Mouse (Mus musculus): Measurements from ENCODE around the gene Swsap1. TPM values are rescaled to one million over a fixed set of nuclear protein-coding genes. Genes with fewer than 3 reads are reported as not detected.
A peak's percentile ranks its signal among the peaks of the same experiment; 100 is the strongest.

Gene Swsap1
- total RNA-seq, 2 experiments from 2014 or later = 12.4 to 18.3 TPM

DNA sequence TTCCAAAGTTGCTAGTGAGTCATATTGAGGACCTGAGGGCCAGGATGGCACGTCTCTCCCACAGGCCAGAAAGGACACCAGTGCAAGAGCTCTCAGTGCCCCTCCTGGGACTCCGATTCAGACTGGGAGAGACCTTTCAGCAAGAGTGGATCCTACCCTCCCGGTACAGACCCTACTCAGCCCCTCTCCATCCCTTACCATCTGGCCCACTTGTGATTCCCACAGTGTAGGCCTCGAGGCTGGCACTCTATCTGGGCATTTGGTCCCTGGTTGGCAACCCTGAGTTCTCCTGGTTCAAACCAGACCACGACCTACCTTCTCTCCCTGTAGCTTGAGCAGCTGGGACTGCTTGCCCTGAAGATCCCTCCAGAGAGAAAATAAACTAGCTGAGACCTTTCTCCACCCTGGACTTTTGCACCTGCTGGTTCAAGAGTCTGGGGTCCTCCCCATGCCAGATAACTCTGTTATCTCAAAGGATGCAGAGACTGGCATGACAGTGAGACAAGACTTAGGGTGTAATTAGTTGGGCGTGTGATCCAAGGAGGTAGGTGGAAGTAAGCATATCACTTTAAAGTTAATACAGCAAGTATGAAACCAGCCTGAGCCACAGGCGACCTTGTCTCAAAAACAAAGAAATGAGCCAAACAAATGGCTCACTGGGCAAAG lies 20.0 kb upstream of the Swsap1 start:
- no peak for DNase-seq

DNA sequence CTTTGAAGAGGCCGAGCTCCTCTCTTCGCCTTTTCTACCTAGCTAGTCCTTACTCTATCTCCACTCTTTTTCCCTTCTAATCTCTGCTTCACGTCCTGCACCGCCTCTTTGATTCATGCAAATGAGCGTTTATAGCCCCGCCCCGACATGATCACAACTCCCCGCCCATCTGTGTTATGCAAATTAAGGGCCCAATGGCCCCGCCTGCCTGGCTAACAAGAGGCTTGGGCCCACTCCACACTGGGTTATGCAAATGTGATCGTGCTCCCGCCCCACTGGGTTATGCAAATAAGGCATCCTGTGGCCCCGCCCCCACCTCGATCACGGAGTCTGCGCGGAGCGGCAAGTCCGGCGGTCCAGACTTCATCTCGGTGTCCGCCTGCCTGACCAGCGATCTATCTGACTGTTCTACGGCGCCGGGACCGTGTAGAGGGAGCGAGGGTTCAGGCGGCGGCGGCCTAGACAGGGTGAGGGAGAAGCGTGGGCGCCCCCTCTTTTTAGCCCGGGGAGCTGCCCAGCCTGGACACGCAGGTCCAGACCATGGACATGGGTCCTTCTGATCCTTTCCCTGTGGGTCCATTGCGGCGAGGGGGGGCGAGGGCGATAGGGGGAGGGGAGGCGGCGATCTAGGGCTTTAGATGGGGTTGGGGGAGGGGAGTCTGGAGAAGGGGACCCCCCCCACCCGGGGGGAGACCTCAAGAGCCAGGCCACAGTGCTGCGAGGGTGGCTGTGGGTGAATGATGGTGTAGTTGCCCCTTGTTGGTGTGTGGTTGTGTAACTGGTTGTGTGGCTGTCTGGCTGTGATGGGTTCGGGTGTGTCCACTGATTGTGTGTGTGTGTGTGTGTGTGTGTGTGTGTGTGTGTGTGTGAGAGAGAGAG lies 18.6 kb upstream of the Swsap1 start, which contains the start of gene Plppr2:
Gene Plppr2, plus strand, starts transcription at position 342 of the 879 bp plus-strand sequence.
- DNase-seq = peak; percentile 98 to 99

DNA sequence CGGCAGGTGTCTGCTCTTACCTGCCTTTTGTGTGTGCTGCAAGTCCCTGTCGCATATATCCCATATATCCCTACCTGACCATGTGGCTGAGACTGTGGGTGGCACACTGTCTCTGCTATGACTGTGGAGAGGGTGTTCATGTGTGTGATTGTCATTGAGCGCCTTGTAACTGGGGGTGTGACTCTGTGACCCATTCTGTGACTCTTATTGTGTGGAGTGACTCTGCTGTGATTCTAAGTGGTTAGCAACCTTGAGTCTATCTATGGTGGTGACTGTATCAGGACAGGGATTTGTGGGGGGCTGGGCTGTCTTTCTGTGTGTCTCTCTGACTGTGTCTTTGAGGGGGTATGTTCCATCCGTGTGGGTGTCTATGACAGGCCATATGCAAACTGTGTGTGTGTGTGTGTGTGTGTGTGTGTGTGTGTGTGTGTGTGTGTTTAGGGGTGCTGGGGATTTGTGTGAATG lies 17.8 kb upstream of the Swsap1 start:
- DNase-seq = peak in 1 of 2 experiments; percentile 58

DNA sequence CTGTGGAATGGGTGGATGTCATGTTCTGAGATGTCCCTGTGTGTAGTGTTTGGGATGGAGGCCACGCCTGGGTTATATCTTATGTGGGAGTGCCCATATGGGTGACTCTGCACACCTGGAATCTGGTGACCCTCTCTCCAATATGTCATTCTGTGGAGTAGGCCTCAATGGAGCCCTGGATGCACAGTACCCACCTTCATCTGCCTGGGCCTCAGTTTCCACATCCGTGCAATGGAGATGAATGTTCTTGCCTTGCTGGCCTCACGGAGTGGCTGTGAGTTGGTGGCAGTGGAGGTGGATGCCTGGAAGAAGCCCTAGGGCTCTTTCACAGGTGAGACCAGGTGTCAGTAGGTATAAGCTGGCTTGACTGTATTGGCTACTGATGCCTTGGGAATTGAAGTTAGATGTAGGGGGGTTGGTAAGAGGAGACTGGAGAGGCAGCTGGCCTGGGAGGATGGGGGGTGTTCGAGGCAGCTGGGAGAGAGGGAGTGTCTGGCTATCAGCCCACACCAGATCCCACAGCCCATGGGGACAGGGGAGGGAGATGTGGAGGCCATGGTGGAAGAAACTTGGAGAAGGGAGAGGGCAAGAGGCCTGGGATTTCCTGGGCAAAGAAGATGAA lies 17.2 kb upstream of the Swsap1 start:
- DNase-seq = no peak

DNA sequence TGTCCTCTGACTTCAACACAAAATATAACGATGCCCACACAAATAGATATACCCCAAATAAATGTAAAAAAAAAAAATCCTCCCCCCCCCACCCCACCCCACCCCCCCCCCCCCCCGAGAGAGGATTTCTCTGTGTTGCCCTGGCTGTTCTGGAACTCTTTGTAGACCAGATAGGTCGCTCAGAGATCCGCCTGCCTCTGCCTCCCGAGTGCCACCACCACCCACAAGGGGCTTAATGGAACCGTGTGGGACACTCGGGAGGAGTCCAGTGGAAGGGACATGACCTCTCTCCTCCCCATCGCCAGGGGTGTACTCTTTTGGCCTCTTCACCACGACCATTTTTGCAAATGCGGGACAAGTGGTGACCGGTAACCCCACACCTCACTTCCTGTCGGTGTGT lies 12.5 kb upstream of the Swsap1 start:
- no peak for DNase-seq

DNA sequence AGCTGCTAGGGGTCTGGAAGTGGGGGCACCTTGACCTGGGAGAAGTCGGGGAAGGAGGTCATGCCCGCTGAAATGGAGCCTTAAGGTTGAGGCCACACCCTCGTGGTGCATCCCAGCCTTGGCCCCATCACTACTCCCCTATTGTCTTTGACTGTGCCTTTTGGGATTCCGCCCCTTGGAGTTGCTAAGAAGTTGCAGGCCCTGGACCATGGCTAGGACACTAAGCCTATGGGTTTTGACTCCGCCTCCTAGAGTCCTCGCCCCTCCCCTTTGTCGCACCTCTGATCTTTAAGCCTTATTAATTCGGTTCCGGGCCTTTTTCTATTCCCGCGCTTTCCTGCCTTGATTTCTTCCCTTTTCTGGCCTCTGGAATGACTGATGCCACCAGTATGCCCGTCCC lies 11.9 kb upstream of the Swsap1 start:
- DNase-seq = no peak

- peak in 1 of 2 experiments; percentile 57 for DNase-seq
These were observed 11.3 kb upstream of the Swsap1 start for GRCm38 (mm10) chr9:21944267-21944666.

DNA sequence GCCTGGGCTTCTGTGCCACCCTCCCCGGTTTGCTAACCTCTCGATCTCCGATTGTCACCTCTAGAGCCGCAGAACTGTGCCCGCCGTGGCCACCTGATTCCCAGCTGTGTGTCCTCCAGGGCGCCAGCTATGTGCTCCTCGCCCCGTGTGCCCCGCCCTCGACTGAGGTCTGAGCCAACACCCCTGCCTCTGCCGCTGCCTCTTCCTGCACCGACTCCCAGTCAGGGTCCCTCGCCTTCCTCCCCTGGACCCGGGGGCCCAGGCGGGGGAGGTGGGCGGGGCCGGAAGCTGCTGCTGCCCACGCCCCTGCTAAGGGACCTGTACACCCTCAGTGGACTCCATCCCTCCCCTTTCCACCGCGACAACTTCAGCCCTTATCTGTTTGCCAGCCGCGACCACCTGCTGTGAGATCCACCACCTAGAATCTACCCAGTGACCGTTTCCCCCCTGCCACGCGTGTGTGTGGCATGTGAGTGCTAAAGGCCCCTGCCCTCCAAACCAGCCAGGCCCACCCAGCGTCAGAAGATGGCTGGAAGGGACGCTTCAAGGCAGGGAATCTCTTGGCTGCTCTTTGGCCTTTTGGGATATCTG lies 7.9 kb upstream of the Swsap1 start:
- DNase-seq = no peak

DNA sequence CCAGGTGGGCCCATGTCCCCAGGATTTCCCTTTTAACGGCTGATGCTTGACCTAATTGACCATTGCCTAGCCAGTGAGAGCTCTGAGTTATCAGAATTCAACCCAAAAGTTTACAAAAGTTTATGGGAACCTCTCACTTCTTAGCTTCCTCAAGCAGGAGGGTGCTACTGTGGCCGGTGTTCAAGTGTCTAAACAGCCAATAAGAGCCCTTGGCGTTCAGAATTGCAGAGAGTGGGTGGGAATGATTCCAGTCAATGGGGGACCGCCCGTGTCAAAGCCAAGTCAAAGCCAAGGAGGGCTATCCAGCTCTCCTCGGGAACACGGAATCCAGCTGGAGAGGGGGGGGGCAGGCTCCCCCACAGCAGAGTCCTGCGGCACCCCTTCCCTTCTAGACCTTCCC lies 7.4 kb upstream of the Swsap1 start:
- no peak for DNase-seq

DNA sequence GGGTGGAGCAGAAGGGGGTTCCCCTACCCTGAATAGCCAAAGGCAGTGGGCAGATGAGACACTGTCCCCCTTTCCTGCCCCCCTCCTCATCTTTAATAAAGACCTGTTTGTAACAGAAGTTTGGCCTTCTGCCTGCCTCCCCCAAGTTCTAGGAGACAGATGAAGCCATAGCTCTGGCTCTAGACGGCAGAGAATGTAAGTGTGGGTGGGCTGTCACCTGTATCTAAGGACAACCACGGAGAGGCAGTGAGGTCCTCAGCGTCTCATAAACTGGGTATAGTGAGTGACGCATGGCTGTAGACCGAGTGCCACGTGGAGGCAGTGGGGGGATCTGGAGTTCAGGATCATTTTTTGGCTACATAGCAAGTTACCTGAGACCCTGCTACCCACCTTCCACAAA lies 6.8 kb upstream of the Swsap1 start:
- DNase-seq = no peak

DNA sequence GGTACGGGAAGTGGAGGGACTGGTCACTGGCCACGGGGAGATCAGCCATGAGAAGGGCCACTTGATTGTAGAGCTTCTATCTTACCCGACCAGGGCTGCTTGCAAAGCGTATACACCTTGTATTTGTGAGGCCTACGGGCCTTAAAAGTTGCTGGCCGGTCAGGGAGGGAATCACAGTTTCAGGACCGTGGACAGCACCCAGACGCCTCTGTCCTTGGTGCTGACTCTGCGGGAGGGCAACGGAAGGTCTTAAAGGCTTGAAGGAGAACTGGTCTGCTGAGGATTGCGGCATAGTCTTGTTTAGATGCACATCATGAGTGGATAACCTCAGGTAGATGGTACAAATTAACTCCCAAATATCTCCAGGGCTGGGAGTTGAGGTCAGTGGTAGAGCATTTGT lies 5.2 kb upstream of the Swsap1 start:
- peak; percentile 75 to 76 for DNase-seq

GRCm38 (mm10) chr9:21951977-21952376 lies 3.6 kb upstream of the Swsap1 start:
- DNase-seq = no peak

- DNase-seq = no peak
These were observed 2.0 kb upstream of the Swsap1 start for GRCm38 (mm10) chr9:21953600-21953999.

DNA sequence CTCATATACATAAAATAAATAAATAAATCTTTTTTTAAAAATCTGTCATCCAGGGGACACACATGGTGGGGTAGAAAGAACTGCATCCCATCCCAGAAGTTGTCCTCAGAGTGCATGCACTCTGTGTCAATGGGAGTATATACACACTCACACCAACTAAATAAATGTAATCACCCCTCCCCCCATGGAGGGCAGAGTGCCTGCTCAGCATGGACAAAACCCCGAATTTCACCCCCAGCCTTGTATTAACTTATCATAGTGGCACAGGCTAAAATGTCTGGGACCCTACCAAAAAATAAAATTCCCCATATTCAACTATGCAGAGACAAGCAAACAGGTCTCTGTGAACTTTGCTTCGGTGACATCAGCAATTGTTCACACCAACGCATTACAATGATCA lies 920 bp upstream of the Swsap1 start:
- no peak for DNase-seq

DNA sequence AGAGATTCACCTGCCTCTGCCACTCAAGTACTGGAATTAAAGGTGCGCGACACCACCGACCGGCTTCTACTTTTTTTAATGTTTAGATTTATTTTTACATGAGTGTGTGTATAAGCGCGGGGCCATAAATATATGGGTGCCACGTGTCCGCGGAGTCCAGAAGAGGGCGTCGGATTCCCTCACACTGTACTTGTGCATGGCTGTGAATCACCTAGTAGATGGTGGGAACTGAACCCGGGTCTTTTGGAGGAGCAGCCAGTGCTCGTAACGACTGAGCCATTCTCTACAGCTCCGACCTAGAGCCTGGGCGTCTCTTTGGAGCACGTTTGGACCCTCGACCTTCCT lies 358 bp upstream of the Swsap1 start:
- no peak for DNase-seq

DNA sequence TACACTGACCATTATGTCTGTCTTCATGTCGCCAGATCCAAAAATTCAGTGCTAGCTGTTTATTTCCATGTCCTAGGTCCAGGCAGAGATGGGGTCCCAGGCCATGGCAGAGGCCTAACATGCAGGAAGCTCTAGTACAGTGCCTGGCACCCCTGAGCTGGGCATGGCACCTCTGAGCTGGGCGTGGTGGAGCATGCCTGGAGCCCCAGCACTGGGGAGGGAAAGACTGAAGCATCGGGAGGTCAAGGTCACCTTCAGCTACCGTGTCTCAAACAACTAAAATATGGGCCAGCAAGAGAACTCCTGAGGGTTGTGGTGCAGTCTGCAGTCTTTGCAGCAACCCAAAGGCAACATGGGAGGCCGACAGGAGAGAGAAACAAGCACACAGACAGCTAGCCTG lies 2.8 kb downstream of the Swsap1 start:
- DNase-seq = no peak

DNA sequence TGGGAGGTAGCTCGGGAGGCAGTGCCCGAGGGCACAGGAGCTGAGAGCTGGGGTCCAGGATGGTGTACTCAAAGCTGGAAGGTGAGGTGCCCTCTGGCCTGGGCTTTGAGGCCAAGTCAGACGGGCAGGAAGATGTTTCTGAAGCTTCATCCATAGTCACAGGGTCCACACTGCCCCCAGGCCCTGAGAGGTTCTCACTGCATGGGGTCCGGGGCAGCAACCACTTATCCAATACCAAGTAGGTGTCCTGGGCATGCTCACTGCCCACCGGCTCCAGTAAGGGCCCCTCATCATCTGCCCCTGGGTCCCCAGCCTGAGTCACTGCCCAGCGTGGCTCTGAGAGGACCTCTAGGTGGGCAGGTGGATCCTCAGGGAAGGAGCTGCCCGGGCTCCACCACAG lies 3.7 kb downstream of the Swsap1 start:
- no peak for DNase-seq

DNA sequence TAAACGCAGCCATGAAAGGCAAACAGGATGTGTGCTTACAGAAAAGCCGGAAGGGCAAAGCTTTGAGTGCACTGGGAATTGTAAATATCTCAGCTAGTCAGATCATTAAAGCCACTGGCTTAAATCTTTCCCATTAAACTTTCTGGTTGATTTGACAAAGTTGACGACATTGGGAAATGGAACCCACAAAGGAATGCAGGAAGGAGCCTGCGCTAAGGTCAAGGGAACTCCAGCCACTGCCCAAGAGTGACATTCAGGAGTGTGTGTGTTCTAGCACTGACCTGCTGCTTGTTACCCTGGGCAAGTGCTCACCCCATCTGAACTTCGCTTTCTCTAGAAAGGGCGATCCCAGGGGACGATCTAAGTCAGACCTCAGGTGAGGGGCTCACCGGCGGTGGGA lies 4.6 kb downstream of the Swsap1 start:
- no peak for DNase-seq

DNA sequence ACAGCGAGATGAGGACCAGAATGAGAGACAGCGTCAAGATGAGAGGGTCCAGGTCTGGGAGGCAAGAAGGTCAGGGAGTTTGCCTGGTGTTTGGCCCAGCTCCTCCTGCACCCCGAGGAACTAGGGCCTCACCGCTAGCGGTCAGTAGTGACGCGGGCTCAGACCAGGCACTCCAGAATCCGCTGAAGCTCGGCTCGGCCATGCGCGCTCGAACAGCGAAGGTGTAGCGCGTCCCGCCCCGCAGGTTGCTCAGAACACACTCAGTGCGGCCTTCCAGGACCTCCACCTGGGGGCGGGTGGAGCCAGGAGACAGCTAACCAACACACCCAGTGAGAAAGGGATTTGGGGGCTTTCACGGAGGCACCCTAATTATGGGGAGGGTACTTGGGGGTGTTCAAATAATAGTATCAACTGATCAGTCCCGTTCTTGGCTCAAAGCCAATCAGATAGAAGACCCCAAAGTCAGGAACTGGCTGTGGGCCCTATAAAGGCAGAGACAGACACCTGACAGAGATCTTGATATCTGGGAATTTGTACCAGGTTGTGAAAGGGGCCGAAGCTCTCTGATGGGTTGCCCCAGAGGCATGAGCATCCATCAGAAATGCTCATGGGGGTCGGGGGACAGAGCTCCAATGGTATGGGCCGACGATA lies 5.1 kb downstream of the Swsap1 start:
- DNase-seq = peak; percentile 34 to 42

GRCm38 (mm10) chr9:21961366-21961980 lies 5.9 kb downstream of the Swsap1 start:
- DNase-seq = peak in 1 of 2 experiments; percentile 33

GRCm38 (mm10) chr9:21962010-21962409 lies 6.5 kb downstream of the Swsap1 start:
- DNase-seq = no peak

All from adrenal gland, postnatal 36 days (tissue).